Mouse (Mus musculus): ENCODE data around the gene Chrne.
A peak's percentile ranks its signal among the peaks of the same experiment; 100 is the strongest.

Gene Chrne

DNA sequence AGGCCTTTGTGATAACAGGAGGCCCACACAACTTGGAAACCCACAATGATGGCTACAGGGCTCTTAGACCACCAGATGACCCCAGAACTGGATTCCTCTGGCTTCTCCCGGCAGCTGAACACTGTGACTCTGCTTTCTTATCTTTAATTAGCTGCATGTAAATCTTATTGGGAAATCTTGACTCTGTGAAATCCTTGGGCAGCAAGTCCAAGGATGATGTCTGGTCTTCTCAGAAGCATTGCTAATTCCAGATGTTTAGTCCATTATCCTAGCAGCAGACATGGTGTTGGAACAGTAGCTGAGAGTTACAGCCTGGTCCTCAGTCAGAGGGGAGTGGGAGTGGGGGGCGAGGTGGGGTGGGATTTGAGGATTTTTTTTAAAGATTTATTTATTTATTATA lies 9.4 kb upstream of the Chrne start:
- no peak for DNase-seq (ENCODE audit: low spot score in 2 of 2)

GRCm38 (mm10) chr11:70626877-70627276 lies 7.9 kb upstream of the Chrne start:
- no peak for DNase-seq (ENCODE audit: low spot score in 2 of 2)

DNA sequence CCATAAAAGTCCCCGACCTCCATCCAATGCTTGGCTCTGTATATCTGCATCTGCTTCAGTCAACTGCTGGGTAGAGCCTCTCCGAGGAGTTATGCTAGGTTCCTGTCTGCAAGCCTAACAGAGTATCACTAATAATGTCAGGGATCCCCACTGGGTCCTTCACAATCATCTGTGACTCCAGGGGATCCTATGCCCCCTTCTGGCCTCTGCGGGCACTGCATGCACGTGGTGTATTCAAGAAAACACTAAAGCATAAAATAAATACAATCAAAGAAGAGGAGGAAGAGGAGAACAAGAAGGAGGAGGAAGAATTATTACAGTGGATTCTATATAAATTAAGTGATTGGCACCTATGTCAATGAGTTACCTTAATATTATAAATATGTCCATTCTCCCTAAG lies 6.5 kb upstream of the Chrne start:
- peak in 1 of 2 experiments; percentile 29 for DNase-seq (ENCODE audit: low spot score in 2 of 2)

- DNase-seq (ENCODE audit: low spot score in 2 of 2) = no peak
These were observed 4.2 kb upstream of the Chrne start for GRCm38 (mm10) chr11:70623053-70623742.

- DNase-seq (ENCODE audit: low spot score in 2 of 2) = no peak
These were observed 3.2 kb upstream of the Chrne start for GRCm38 (mm10) chr11:70621972-70622814.

DNA sequence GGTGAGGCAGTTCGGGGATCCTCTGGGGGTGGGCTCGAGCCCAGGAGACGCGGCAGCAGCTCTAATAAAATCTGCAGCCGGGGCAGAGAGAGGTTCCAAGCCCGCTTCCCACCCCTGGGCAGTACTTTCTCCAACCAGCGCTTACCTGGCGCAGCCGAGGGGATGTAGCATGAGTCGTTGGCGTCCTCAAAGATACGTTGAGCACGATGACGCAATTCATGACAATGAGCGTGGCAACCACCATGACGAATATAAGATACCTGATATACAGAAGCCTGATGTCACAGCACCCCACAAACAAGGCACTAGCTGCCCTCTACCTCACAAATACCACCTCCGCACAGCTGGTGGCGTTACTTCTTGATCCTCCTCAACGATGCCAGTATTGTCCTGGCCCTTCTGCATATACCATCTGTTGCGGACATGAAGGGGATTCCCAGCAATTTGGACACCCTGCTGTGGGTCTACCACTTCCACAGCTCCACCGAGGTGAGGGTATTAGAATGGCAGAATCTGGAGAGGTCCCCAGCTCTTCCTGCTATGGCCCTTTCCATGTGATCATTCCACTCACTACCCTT lies 3.4 kb downstream of the Chrne start, which contains the start of gene 4930544D05Rik:
Gene 4930544D05Rik, plus strand, starts transcription at position 333 of the 578 bp plus-strand sequence.
- no peak for DNase-seq (ENCODE audit: low spot score in 2 of 2)

- peak; percentile 64 to 65 for DNase-seq (ENCODE audit: low spot score in 2 of 2)
These were observed 3.9 kb downstream of the Chrne start for GRCm38 (mm10) chr11:70615074-70615473.

GRCm38 (mm10) chr11:70612505-70612904 lies 6.5 kb downstream of the Chrne start:
- no peak for DNase-seq (ENCODE audit: low spot score in 2 of 2)

- no peak for DNase-seq (ENCODE audit: low spot score in 2 of 2)
These were observed 8.3 kb downstream of the Chrne start for GRCm38 (mm10) chr11:70610752-70611151.

GRCm38 (mm10) chr11:70608381-70609066 lies 10.5 kb downstream of the Chrne start:
- DNase-seq (ENCODE audit: low spot score in 2 of 2) = no peak

DNA sequence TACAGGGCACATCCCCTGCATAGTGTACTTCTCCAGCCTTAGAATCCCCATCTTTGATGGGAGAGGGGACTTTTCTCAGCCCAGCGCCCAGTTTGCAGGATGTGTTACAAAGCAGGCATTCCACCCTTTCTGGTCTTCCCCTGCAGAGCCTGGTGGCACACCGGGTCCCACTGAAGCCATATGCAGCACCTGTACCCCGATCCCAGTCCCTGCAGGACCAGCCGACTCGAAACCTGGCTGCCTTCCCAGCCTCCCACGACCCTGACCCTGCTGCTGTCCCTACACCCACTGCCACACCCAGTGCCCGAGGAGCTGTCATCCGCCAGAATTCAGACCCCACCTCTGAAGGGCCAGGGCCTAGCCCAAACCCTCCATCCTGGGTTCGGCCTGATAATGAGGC lies 11.4 kb downstream of the Chrne start:
- DNase-seq (ENCODE audit: low spot score in 2 of 2) = no peak

DNA sequence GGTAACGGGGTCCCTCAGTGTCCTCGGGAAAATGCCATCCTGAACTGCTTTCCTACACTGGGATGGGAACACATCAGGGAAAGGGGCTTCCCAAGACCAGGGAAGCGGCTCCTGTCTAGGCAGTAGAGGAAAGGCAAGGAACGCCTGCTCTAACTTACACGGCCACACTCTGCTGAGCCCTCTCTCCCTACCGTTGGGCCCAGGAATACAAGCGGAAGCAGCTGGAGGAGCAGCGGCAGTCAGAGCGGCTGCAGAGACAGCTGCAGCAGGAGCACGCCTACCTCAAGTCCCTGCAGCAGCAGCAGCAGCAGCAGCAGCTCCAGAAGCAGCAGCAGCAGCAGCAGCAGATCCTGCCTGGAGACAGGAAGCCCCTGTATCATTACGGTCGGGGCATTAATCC lies 12.3 kb downstream of the Chrne start:
- no peak for DNase-seq (ENCODE audit: low spot score in 2 of 2)

GRCm38 (mm10) chr11:70605024-70605566 lies 13.9 kb downstream of the Chrne start:
- peak; percentile 59 to 67 for DNase-seq (ENCODE audit: low spot score in 2 of 2)

GRCm38 (mm10) chr11:70598451-70598953 lies 20.5 kb downstream of the Chrne start:
- DNase-seq (ENCODE audit: low spot score in 2 of 2) = no peak

DNA sequence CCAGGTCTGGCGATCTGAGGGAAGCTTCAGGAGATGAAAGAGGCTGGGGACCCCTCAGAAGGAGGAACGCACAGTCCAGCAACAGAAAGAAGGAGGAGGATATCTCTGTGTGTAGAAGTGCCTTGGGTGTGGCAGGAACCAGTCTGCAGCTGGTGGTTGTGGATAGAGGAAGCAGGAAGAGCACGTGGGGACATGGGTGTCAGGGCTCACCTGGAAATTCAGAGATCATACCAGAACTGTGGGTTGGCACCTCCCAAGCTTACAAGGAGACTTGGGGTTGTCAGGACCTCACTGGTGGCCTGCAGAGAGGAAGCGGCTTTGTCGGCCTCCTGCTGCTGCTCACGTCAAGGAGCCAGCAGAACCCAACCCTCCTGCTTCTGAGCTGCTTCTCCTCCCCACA lies 21.7 kb downstream of the Chrne start:
- no peak for DNase-seq (ENCODE audit: low spot score in 2 of 2)

GRCm38 (mm10) chr11:70596094-70596493 lies 22.9 kb downstream of the Chrne start:
- DNase-seq (ENCODE audit: low spot score in 2 of 2) = no peak

DNA sequence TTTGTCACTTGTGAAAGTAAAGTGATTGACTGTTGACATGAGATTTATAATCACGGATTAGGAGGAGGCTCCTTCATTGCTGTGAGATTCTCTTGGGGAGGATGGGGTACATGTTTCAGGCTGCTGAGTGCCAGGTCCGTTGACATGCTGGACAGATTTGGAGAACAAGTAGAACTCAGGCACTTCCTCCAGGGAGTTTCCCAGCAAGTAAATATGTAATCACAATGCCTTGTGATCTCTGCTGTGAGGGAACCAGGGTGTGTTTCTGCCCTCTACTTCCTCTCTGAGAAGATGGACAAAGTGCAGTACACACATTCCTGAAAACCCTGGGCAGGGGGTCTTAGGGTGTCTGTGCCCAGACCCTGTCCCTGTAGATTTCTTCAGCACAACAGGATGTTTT lies 23.4 kb downstream of the Chrne start:
- no peak for DNase-seq (ENCODE audit: low spot score in 2 of 2)

- DNase-seq (ENCODE audit: low spot score in 2 of 2) = no peak
These were observed 24.6 kb downstream of the Chrne start for GRCm38 (mm10) chr11:70594253-70594989.

DNA sequence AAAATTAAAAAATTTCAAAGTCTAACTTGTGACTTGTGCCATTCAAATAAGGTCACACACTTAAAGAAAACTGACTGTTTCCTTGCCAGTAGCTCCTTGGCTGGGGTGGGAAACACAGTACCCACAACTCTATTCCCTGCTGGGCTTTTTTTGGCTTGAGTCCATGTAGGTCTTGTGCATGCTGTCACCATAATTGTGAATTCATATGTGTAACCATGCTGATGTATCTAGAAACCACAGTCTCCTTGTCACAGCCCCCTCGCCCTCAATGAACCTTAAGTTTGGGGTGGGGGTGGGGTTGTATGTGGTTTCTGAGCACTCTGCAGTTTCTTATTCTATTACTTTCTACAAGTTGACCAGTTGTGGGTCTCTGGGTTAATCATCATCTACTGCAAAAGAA lies 27.3 kb downstream of the Chrne start:
- DNase-seq (ENCODE audit: low spot score in 2 of 2) = no peak

- DNase-seq (ENCODE audit: low spot score in 2 of 2) = no peak
These were observed 32.1 kb downstream of the Chrne start for GRCm38 (mm10) chr11:70586954-70587353.

DNA sequence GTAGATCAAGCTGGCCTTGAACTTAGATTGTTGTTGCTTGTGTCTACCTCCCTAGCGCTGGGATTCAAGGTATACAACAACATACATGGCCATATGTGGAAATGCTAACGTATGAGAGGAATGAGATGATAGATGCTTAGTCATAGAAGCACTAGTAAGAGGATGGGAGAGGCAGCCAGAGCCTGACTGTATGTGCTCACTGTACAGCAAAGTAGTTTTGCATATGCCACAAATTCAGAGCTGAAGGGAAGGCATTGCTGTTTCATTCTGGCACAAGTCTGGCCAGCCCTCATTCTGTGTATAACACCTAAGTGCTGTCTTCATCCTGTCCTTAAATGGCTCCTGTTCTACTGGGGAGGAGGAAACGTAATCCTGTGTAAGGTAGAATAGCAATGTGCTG lies 32.8 kb downstream of the Chrne start:
- DNase-seq (ENCODE audit: low spot score in 2 of 2) = no peak

Measured in urinary bladder, adult 18-20 months (tissue).